In genomic region chr14:25245691-25246090, GRCm38 (mm10) we compare ENCODE assay signal across 12 mouse cellular contexts.
DNase-seq lines count a peak whose midpoint lies in the region; ATAC-seq lines count a peak whose summit lies in the region.
"Had no signal": no experiment of that assay in that cellular context is flagged by ENCODE, and none has a peak within 500 bp of the region (broad histone marks: within the 10 kb centered on the region; RNA-seq: fewer than 3 reads in every experiment).

No protein-coding gene starts in this region.

- no peak overlapping the region for H3K4me3 ChIP-seq in heart, embryonic 12.5 days
- H3K4me3 ChIP-seq in embryonic facial prominence, embryonic 10.5 days = no peak overlapping the region
- no peak overlapping the region for H3K4me3 ChIP-seq in forebrain, embryonic 16.5 days (replicated peaks; ENCODE audit: low read length)
- H3K4me3 ChIP-seq: hindbrain, embryonic 15.5 days had no signal

- DNase-seq in heart, adult 11 months = peak; percentile 98
- DNase-seq in embryonic facial prominence, embryonic 10.5 days (ENCODE audit: low spot score) = no peak
- DNase-seq in heart, postnatal 10 days = peak; percentile 30 to 43
- peak; percentile 40 for DNase-seq in lung, postnatal 14 days
- DNase-seq in left cerebral cortex, postnatal 36 days (ENCODE audit: low spot score in 2 of 2) = no peak
- DNase-seq in layer of hippocampus, postnatal 14 days (ENCODE audit: low spot score in 2 of 2) = no peak
- DNase-seq: layer of hippocampus, adult 9-11 months; thymus, adult 2 months had no signal

- no peaks in the 10 kb centered on the region for H3K9me3 ChIP-seq in heart, embryonic 12.5 days (replicated peaks)
- no peaks in the 10 kb centered on the region for H3K9me3 ChIP-seq in embryonic facial prominence, embryonic 10.5 days
- no peaks in the 10 kb centered on the region for H3K9me3 ChIP-seq in forebrain, embryonic 16.5 days (ENCODE audit: control insufficient read depth, low read length)
- H3K9me3 ChIP-seq: hindbrain, embryonic 15.5 days had no signal

- no peak overlapping the region for H3K27ac ChIP-seq in heart, embryonic 12.5 days (ENCODE audit: poor library complexity, severe bottlenecking)
- H3K27ac ChIP-seq in embryonic facial prominence, embryonic 10.5 days (replicated peaks) = 0 out of 2 replicates have a peak overlapping the region, but pooled peaks have one; percentile 52
- H3K27ac ChIP-seq in forebrain, embryonic 16.5 days (ENCODE audit: low read length) = no peak overlapping the region
- H3K27ac ChIP-seq: hindbrain, embryonic 15.5 days; liver, embryonic 14.5 days had no signal

- H3K9ac ChIP-seq in heart, embryonic 12.5 days = no peak overlapping the region
- no peak overlapping the region for H3K9ac ChIP-seq in forebrain, embryonic 16.5 days (replicated peaks; ENCODE audit: low read depth, low read length)
- H3K9ac ChIP-seq: hindbrain, embryonic 15.5 days; liver, embryonic 14.5 days had no signal

- no peak for ATAC-seq in heart, embryonic 12.5 days (ENCODE audit: insufficient number of reproducible peaks, low FRiP score)
- no peak for ATAC-seq in forebrain, embryonic 16.5 days

- H3K4me2 ChIP-seq in heart, embryonic 12.5 days = no peak overlapping the region
- H3K4me2 ChIP-seq in forebrain, embryonic 16.5 days (ENCODE audit: low read length) = no peak overlapping the region
- H3K4me2 ChIP-seq: hindbrain, embryonic 15.5 days had no signal

- H3K27me3 ChIP-seq in heart, embryonic 12.5 days (replicated peaks) = no peaks in the 10 kb centered on the region
- no peaks in the 10 kb centered on the region for H3K27me3 ChIP-seq in embryonic facial prominence, embryonic 10.5 days (replicated peaks; ENCODE audit: low read depth, poor library complexity, severe bottlenecking)
- H3K27me3 ChIP-seq in forebrain, embryonic 16.5 days (replicated peaks; ENCODE audit: control insufficient read depth, insufficient read depth, low read length) = no peaks in the 10 kb centered on the region
- H3K27me3 ChIP-seq: hindbrain, embryonic 15.5 days had no signal

- intact Hi-C loops in heart, postnatal 10 days (cut with DNase I) = loop anchor here (10.0 kb wide), 1 partner anchor 741 kb away; no protein-coding TSS in a partner anchor
- intact Hi-C loops in left cerebral cortex, postnatal 36 days (cut with DNase I) = no loop called here

- no peaks in the 10 kb centered on the region for H3K36me3 ChIP-seq in heart, embryonic 12.5 days
- no peaks in the 10 kb centered on the region for H3K36me3 ChIP-seq in embryonic facial prominence, embryonic 10.5 days (replicated peaks)
- H3K36me3 ChIP-seq in forebrain, embryonic 16.5 days (ENCODE audit: control insufficient read depth, insufficient read depth) = no peaks in the 10 kb centered on the region
- H3K36me3 ChIP-seq: hindbrain, embryonic 15.5 days had no signal

- WGBS in heart, embryonic 12.5 days = 72% methylated on average over 4 of the region's 4 CpGs
- WGBS in embryonic facial prominence, embryonic 10.5 days = 42% methylated on average over 4 of the region's 4 CpGs
- 69% methylated on average over 4 of the region's 4 CpGs for WGBS in forebrain, embryonic 16.5 days

- peaks cover 12% of the 10 kb centered on the region for H3K4me1 ChIP-seq in heart, embryonic 12.5 days (replicated peaks)
- H3K4me1 ChIP-seq in embryonic facial prominence, embryonic 10.5 days = peaks cover 24% of the 10 kb centered on the region
- H3K4me1 ChIP-seq in forebrain, embryonic 16.5 days (replicated peaks; ENCODE audit: control insufficient read depth, insufficient read depth, low read length) = peaks cover 7% of the 10 kb centered on the region

Comparison
In these comparisons a context has a peak if more than half of its experiments do, and no peak if none do; other contexts are left out.
1. DNase-seq: peak in heart, adult 11 months (single experiment), heart, postnatal 10 days (2 of 2) and lung, postnatal 14 days (single experiment); none in embryonic facial prominence, embryonic 10.5 days (single experiment), left cerebral cortex, postnatal 36 days (0 of 2) and layer of hippocampus, postnatal 14 days (0 of 2).